Mouse (Mus musculus) embryonic fibroblast, embryonic 13.5 days (primary cell): ENCODE measurements around the gene Higd2a.

Experiments
- CTCF ChIP-seq: IDR thresholded peaks from 2 replicates; pipeline ENCODE4 v1.5.1; 2011; ENCODE audit warnings: mild to moderate bottlenecking, control low read depth, low read length, moderate library complexity, borderline replicate concordance; ENCODE audit not compliant: insufficient read depth
- POLR2A ChIP-seq: IDR thresholded peaks from 2 replicates; pipeline ENCODE4 v1.6.1; 2011; ENCODE audit warnings: low read depth, mild to moderate bottlenecking, control low read depth, low read length, moderate library complexity

DNA sequence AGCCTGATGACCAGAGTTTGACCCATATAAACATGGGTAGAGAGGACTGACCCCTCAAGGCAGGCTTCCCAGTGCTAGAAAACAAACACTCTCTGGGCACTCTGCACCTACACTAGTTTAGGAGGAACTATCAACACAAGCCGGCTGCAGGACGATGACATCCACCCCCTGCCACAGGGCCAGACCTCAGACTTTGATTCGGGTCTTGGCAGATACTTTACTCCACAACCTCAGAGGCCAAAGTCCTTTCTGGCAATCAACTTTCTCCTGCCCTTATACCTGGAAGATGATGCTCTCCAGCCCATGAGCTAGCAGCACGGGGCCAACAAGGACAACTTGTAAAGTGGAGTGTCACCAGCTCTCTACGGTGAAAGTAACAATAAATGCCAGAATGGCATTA lies 7.1 kb upstream of the Higd2a start:
- TF ChIP-seq CTCF (no peak), POLR2A (no peak)
